Mouse (Mus musculus) kidney, adult 2 months (tissue): ENCODE measurements around the gene Nsl1. TPM values are rescaled to one million over a fixed set of nuclear protein-coding genes. Genes with fewer than 3 reads are reported as not detected.

Experiments
- DNase-seq: peaks from one replicate; pipeline ENCODE4 v3.0.0; 2021
- H3K27ac ChIP-seq: fragments of 200-500 bp; 2 replicates; pipeline ENCODE4 v1.5.1; 2012; ENCODE audit warnings: low read depth, low read length, control low read depth, inconsistent platforms; ENCODE audit not compliant: insufficient read depth
- H3K27me3 ChIP-seq: fragments of 200-500 bp; replicated peaks from 2 replicates; pipeline ENCODE4 v1.6.1; 2012; ENCODE audit warnings: mild to moderate bottlenecking, moderate library complexity, low read length, inconsistent platforms; ENCODE audit not compliant: control insufficient read depth, insufficient read depth
- H3K36me3 ChIP-seq: fragments of 200-500 bp; 2 replicates; pipeline ENCODE4 v1.6.1; 2012; ENCODE audit warnings: mild to moderate bottlenecking, moderate library complexity, low read length, inconsistent platforms; ENCODE audit not compliant: control insufficient read depth, insufficient read depth
- H3K4me1 ChIP-seq: fragments of 200-500 bp; 2 replicates; pipeline ENCODE4 v1.6.1; 2011; ENCODE audit warnings: low read length; ENCODE audit not compliant: control insufficient read depth, insufficient read depth
- H3K4me3 ChIP-seq: fragments of 200-500 bp; 2 replicates; pipeline ENCODE4 v1.5.1; 2011; ENCODE audit warnings: mild to moderate bottlenecking, low read depth, low read length, control low read depth; ENCODE audit not compliant: insufficient read depth
- CTCF ChIP-seq: fragments of 200-500 bp; conservative IDR thresholded peaks from 2 replicates; pipeline ENCODE4 v1.5.1; 2011; ENCODE audit warnings: low read depth, mild to moderate bottlenecking, control low read depth, low read length, moderate library complexity, mixed read lengths; ENCODE audit not compliant: insufficient read depth, insufficient read length
- POLR2A ChIP-seq: fragments of 200-500 bp; IDR thresholded peaks from one replicate; pipeline ENCODE4 v1.6.1; 2011; ENCODE audit warnings: low read depth, low read length, control low read depth
- WGBS: fragments of 180-500 bp; shearing (Covaris S2); methylation state at CpG from one replicate; pipeline ENCODE4 v1.1.7; 2018; 5-methylcytosine and 5-hydroxymethylcytosine counted together
- polyA plus RNA-seq: library from polyadenylated mRNA; depleted of rRNA; stranded (reverse); fragments of >200 nt; gene quantifications from 2 replicates; pipeline ENCODE4 v1.2.3, GENCODE M21; 2012

Gene Nsl1
- polyA plus RNA-seq, 1 experiment = 0.31 TPM

GRCm38 (mm10) chr1:191084951-191085559 lies 22.2 kb downstream of the Nsl1 start:
- peak; percentile 65 for DNase-seq
- H3K36me3 ChIP-seq = no peaks in the 10 kb centered on the region
- 72% methylated on average over 5 of the region's 5 CpGs for WGBS
- TF ChIP-seq CTCF (peak; percentile 64), POLR2A (no peak)
- no peak overlapping the region for H3K27ac ChIP-seq
- H3K4me3 ChIP-seq = no peak overlapping the region
- no peaks in the 10 kb centered on the region for H3K27me3 ChIP-seq
- H3K4me1 ChIP-seq = no peaks in the 10 kb centered on the region

- TF ChIP-seq POLR2A (no peak), CTCF (no peak)
- 71% methylated on average over 12 of the region's 12 CpGs for WGBS
- Histone ChIP-seq H3K4me3 (no peak overlapping the region), H3K4me1 (no peaks in the 10 kb centered on the region), H3K27ac (no peak overlapping the region), H3K27me3 (no peaks in the 10 kb centered on the region), H3K36me3 (no peaks in the 10 kb centered on the region)
- DNase-seq = peak; percentile 15
Measured at GRCm38 (mm10) chr1:191085597-191085996, 22.8 kb downstream of the Nsl1 start.

- Histone ChIP-seq H3K4me1 (no peaks in the 10 kb centered on the region), H3K27ac (no peak overlapping the region), H3K4me3 (no peak overlapping the region), H3K27me3 (no peaks in the 10 kb centered on the region), H3K36me3 (no peaks in the 10 kb centered on the region)
- TF ChIP-seq CTCF = no peak
- WGBS = 75% methylated on average over 7 of the region's 7 CpGs
- peak; percentile 34 for DNase-seq
Measured at GRCm38 (mm10) chr1:191086304-191086878, 23.6 kb downstream of the Nsl1 start.

- Histone ChIP-seq H3K27ac (no peak overlapping the region), H3K4me1 (no peaks in the 10 kb centered on the region), H3K36me3 (no peaks in the 10 kb centered on the region), H3K4me3 (no peak overlapping the region), H3K27me3 (no peaks in the 10 kb centered on the region)
- 83% methylated on average over 8 of the region's 8 CpGs for WGBS
- TF ChIP-seq POLR2A (no peak), CTCF (no peak)
- DNase-seq = no peak
Measured at GRCm38 (mm10) chr1:191086960-191087359, 24.1 kb downstream of the Nsl1 start.

GRCm38 (mm10) chr1:191087955-191088354 lies 25.1 kb downstream of the Nsl1 start:
- WGBS = 83% methylated on average over 5 of the region's 5 CpGs
- H3K4me1 ChIP-seq = no peaks in the 10 kb centered on the region
- H3K36me3 ChIP-seq = no peaks in the 10 kb centered on the region
- no peak overlapping the region for H3K27ac ChIP-seq
- H3K27me3 ChIP-seq = no peaks in the 10 kb centered on the region
- DNase-seq = no peak
- TF ChIP-seq CTCF (no peak), POLR2A (no peak)
- H3K4me3 ChIP-seq = no peak overlapping the region

GRCm38 (mm10) chr1:191089355-191089754 lies 26.5 kb downstream of the Nsl1 start:
- H3K27ac ChIP-seq = no peak overlapping the region
- no peak for DNase-seq
- no peaks in the 10 kb centered on the region for H3K27me3 ChIP-seq
- no peak for TF ChIP-seq CTCF
- no peak for TF ChIP-seq POLR2A
- no peaks in the 10 kb centered on the region for H3K4me1 ChIP-seq
- no peak overlapping the region for H3K4me3 ChIP-seq
- WGBS = 88% methylated on average over 6 of the region's 6 CpGs
- no peaks in the 10 kb centered on the region for H3K36me3 ChIP-seq

GRCm38 (mm10) chr1:191092050-191092449 lies 29.2 kb downstream of the Nsl1 start:
- DNase-seq = peak; percentile 28
- 47% methylated on average over 8 of the region's 8 CpGs for WGBS
- Histone ChIP-seq H3K4me1 (no peaks in the 10 kb centered on the region), H3K36me3 (no peaks in the 10 kb centered on the region), H3K27me3 (no peaks in the 10 kb centered on the region), H3K27ac (no peak overlapping the region), H3K4me3 (no peak overlapping the region)
- no peak for TF ChIP-seq POLR2A
- TF ChIP-seq CTCF = no peak
